Comparison of ENCODE assay signal across 9 mouse cellular contexts in the genomic region with DNA sequence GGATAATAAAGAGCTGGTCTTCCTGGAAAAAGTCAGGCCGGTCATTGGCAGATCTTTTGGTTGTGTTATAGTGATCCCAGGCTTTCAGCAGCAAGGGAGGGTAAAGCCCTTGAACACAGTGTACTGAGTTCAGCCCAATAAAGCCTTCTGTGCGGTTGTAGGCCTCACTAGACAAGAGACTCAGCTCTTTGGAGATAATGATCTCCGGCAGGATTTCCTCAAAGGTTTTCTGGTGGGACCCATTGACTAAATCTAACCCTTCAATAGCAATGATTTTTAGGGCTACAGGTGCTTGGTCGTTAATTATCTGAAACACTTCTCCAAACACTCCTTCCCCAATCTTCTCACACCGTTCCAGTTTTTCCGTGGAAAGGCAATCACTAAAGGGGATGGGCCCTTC. TPM values are rescaled to one million over a fixed set of nuclear protein-coding genes. Genes with fewer than 3 reads are reported as not detected.
DNase-seq lines count a peak whose midpoint lies in the region; ATAC-seq and TF ChIP-seq lines count a peak whose summit lies in the region.
"Had no signal": no experiment of that assay in that cellular context is flagged by ENCODE, and none has a peak within 500 bp of the region (broad histone marks: within the 10 kb centered on the region; RNA-seq: fewer than 3 reads in every experiment).

No protein-coding gene starts in this region.

- ATAC-seq in heart, embryonic 16.5 days (replicated peaks; ENCODE audit: extremely low read depth, insufficient read depth, low FRiP score) = no peak
- ATAC-seq in forebrain, postnatal 0 days = no peak

- no peaks in the 10 kb centered on the region for H3K27me3 ChIP-seq in heart, embryonic 16.5 days (ENCODE audit: control insufficient read depth, insufficient read depth, low read length)
- no peaks in the 10 kb centered on the region for H3K27me3 ChIP-seq in forebrain, postnatal 0 days (ENCODE audit: insufficient read depth, low read length)
- H3K27me3 ChIP-seq: Patski had no signal

- peaks cover 7% of the 10 kb centered on the region; the same call in 1 of the 2 replicates for H3K36me3 ChIP-seq in heart, embryonic 16.5 days (ENCODE audit: control insufficient read depth, insufficient read depth)
- H3K36me3 ChIP-seq in ES-E14 (ENCODE audit: control insufficient read depth, insufficient read depth, low read length, poor library complexity, severe bottlenecking) (peaks cover 17% of the 10 kb centered on the region), macrophage (ENCODE audit: inconsistent target) (no peaks in the 10 kb centered on the region)
- no peaks in the 10 kb centered on the region for H3K36me3 ChIP-seq in forebrain, postnatal 0 days (ENCODE audit: insufficient read depth)

- in situ Hi-C loops in ES-E14 (cut with MboI; ENCODE audit: low sequenced_read_pairs in 2 of 2, unreplicated experiment in 2 of 2) = no loop called here

- WGBS in heart, embryonic 16.5 days = 59% methylated on average over 6 of the region's 6 CpGs
- 84% methylated on average over 6 of the region's 6 CpGs for WGBS in forebrain, postnatal 0 days
- 26% methylated on average over 6 of the region's 6 CpGs for WGBS in macrophage (ENCODE audit: missing documents)

- TF ChIP-seq CTCF in forebrain, postnatal 0 days (IDR thresholded peaks at IDR 0.05; ENCODE audit: low read depth) = no peak

- H3K9me3 ChIP-seq in heart, embryonic 16.5 days (replicated peaks; ENCODE audit: control insufficient read depth, low read length) = no peaks in the 10 kb centered on the region
- H3K9me3 ChIP-seq in ES-E14 (ENCODE audit: control insufficient read depth, insufficient read depth, low read depth, low read length) = no peaks in the 10 kb centered on the region
- H3K9me3 ChIP-seq in forebrain, postnatal 0 days (ENCODE audit: low read length) = no peaks in the 10 kb centered on the region

- no peak for DNase-seq in heart, adult 8-10 months (ENCODE audit: low spot score)
- DNase-seq in ES-E14 (ENCODE audit: low read depth, low spot score) = no peak
- no peak for DNase-seq in forebrain, postnatal 0 days
- no peak for DNase-seq in right cerebral cortex, postnatal 10 days (ENCODE audit: low spot score in 2 of 2)
- no peak for DNase-seq in adrenal gland, adult 8-10 months
- DNase-seq in c-Kit-positive CD71-positive TER-119-positive erythroid progenitor cells, embryonic 14.5 days (ENCODE audit: low spot score) = no peak

- H3K27ac ChIP-seq in heart, embryonic 16.5 days (ENCODE audit: low read length) = no peak overlapping the region
- no peak overlapping the region for H3K27ac ChIP-seq in ES-E14 (ENCODE audit: insufficient read depth, low read depth, low read length, poor library complexity, severe bottlenecking)
- H3K27ac ChIP-seq in forebrain, postnatal 0 days (ENCODE audit: low read depth, low read length) = no peak overlapping the region
- H3K27ac ChIP-seq in macrophage = peak overlapping the region; percentile 58

- H3K4me3 ChIP-seq in heart, embryonic 16.5 days (ENCODE audit: low read length) = peak overlapping the region; percentile 79
- H3K4me3 ChIP-seq in ES-E14 (ENCODE audit: insufficient read depth in 1 of 2, low read depth in 1 of 2, low read length in 2 of 2, poor library complexity in 1 of 2, severe bottlenecking in 1 of 2) = peak overlapping the region; percentile 78 to 97
- H3K4me3 ChIP-seq in forebrain, postnatal 0 days (ENCODE audit: low read depth, low read length) = no peak overlapping the region
- peak overlapping the region; percentile 70 for H3K4me3 ChIP-seq in macrophage (ENCODE audit: inconsistent target)

- peaks cover 26% of the 10 kb centered on the region for H3K4me1 ChIP-seq in heart, embryonic 16.5 days (ENCODE audit: control insufficient read depth, insufficient read depth, low read length)
- H3K4me1 ChIP-seq in ES-E14 (ENCODE audit: control insufficient read depth in 2 of 2, insufficient read depth in 2 of 2, low read length in 2 of 2, poor library complexity in 1 of 2) = peaks cover 1 to 19% of the 10 kb centered on the region in 2 experiments; a peak in 2 of 4 replicates
- H3K4me1 ChIP-seq in forebrain, postnatal 0 days (ENCODE audit: insufficient read depth) = no peaks in the 10 kb centered on the region

- H3K9ac ChIP-seq in heart, embryonic 16.5 days (ENCODE audit: low read length) = peak overlapping the region; percentile 82
- peak overlapping the region; percentile 98; the same call in 1 of the 2 replicates for H3K9ac ChIP-seq in ES-E14 (ENCODE audit: insufficient read depth, low read depth, low read length, poor library complexity, severe bottlenecking)
- no peak overlapping the region for H3K9ac ChIP-seq in forebrain, postnatal 0 days

- H3K4me2 ChIP-seq in heart, embryonic 16.5 days (ENCODE audit: low read depth, low read length) = peak overlapping the region; percentile 81
- H3K4me2 ChIP-seq in forebrain, postnatal 0 days (ENCODE audit: low read depth) = 0 out of 2 replicates have a peak overlapping the region, but pooled peaks have one; percentile 77

- H3K79me2 ChIP-seq in macrophage (ENCODE audit: inconsistent target) = peaks cover 60% of the 10 kb centered on the region

RNA-seq across cellular contexts. Expression of a gene that starts 1.5 kb away (rescaled TPM):
- polyA plus RNA-seq in heart, embryonic 16.5 days (2015; fragmentation: Nextera tagmentation; extraction: Ambion mirVana) = 12.0 and 13.6 TPM in 2 replicates
- under 1 TPM; 0.08 to 0.37 (median 0.14) TPM for total RNA-seq in heart, adult 8-10 months (2022)
- 19.7 and 25.5 TPM in 2 replicates for total RNA-seq in ES-E14 (2012; rRNA removed)
- 0.85 and 2.0 TPM in 2 replicates for total RNA-seq in forebrain, postnatal 0 days (2014; rRNA removed)
- 2.3 and 2.4 TPM in 2 replicates for polyA plus RNA-seq in forebrain, postnatal 0 days (2015; fragmentation: Nextera tagmentation; extraction: Ambion mirVana)
- total RNA-seq in macrophage (2018; cell fraction: chromatin; rRNA removed) = 10 to 100 TPM in 5 of 26 experiments, 1 to 10 TPM in 19, under 1 TPM in 2; 0.87 to 14.6 (median 3.9) TPM
- total RNA-seq in macrophage (2018; cell fraction: cytosol; rRNA removed) = 1 to 10 TPM in 24 of 26 experiments, under 1 TPM in 2; 0.51 to 5.1 (median 2.8) TPM
- 10 to 100 TPM in 5 of 26 experiments, 1 to 10 TPM in 19, under 1 TPM in 2; 0.76 to 14.7 (median 4.2) TPM for total RNA-seq in macrophage (2018; cell fraction: nucleus; rRNA removed)
- 3.7 to 6.3 TPM (median 4.0 TPM) in 3 replicates for polyA plus RNA-seq in macrophage (2018)
- under 1 TPM; 0.26 to 0.71 (median 0.49) TPM for total RNA-seq in adrenal gland, adult 8-10 months (2022)

RNA-seq across cellular contexts. Expression of a gene that starts 23.6 kb away (rescaled TPM):
- 2.2 and 2.9 TPM in 2 replicates for polyA plus RNA-seq in heart, embryonic 16.5 days (2015; fragmentation: Nextera tagmentation; extraction: Ambion mirVana)
- 10 to 100 TPM; 14.2 to 19.7 (median 16.6) TPM for total RNA-seq in heart, adult 8-10 months (2022)
- total RNA-seq in ES-E14 (2012; rRNA removed) = 1.7 and 1.9 TPM in 2 replicates
- total RNA-seq in forebrain, postnatal 0 days (2014; rRNA removed) = 0.46 and 0.57 TPM in 2 replicates
- 0.69 TPM in 2 replicates for polyA plus RNA-seq in forebrain, postnatal 0 days (2015; fragmentation: Nextera tagmentation; extraction: Ambion mirVana)
- 1 to 10 TPM in 4 of 26 experiments, under 1 TPM in 9, not detected in 13; 0.25 to 1.3 (median 0.68) TPM for total RNA-seq in macrophage (2018; cell fraction: chromatin; rRNA removed)
- total RNA-seq in macrophage (2018; cell fraction: cytosol; rRNA removed) = under 1 TPM in 23 of 26 experiments, not detected in 3; 0.06 to 0.53 (median 0.14) TPM
- 1 to 10 TPM in 3 of 26 experiments, under 1 TPM in 19, not detected in 4; 0.25 to 1.8 (median 0.70) TPM for total RNA-seq in macrophage (2018; cell fraction: nucleus; rRNA removed)
- 0.08 to 0.42 TPM in 2 of 3 replicates, not detected in the other for polyA plus RNA-seq in macrophage (2018)
- total RNA-seq in adrenal gland, adult 8-10 months (2022) = 1 to 10 TPM; 2.2 to 5.2 (median 2.6) TPM

RNA-seq across cellular contexts. Expression of a gene that starts 40.2 kb away (rescaled TPM):
- polyA plus RNA-seq in heart, embryonic 16.5 days (2015; fragmentation: Nextera tagmentation; extraction: Ambion mirVana) = 105 and 113 TPM in 2 replicates
- 10 to 100 TPM; 80.9 to 93.8 (median 89.9) TPM for total RNA-seq in heart, adult 8-10 months (2022)
- 80.7 and 95.4 TPM in 2 replicates for total RNA-seq in ES-E14 (2012; rRNA removed)
- 127 and 153 TPM in 2 replicates for total RNA-seq in forebrain, postnatal 0 days (2014; rRNA removed)
- polyA plus RNA-seq in forebrain, postnatal 0 days (2015; fragmentation: Nextera tagmentation; extraction: Ambion mirVana) = 182 and 219 TPM in 2 replicates
- 10 to 100 TPM in 4 of 26 experiments, 1 to 10 TPM in 22; 2.5 to 11.7 (median 7.7) TPM for total RNA-seq in macrophage (2018; cell fraction: chromatin; rRNA removed)
- 10 to 100 TPM; 27.5 to 39.7 (median 34.7) TPM for total RNA-seq in macrophage (2018; cell fraction: cytosol; rRNA removed)
- total RNA-seq in macrophage (2018; cell fraction: nucleus; rRNA removed) = 10 to 100 TPM in 24 of 26 experiments, 1 to 10 TPM in 2; 7.9 to 32.0 (median 16.5) TPM
- polyA plus RNA-seq in macrophage (2018) = 17.6 to 52.2 TPM (median 32.5 TPM) in 3 replicates
- total RNA-seq in adrenal gland, adult 8-10 months (2022) = 10 to 100 TPM; 47.4 to 77.6 (median 63.9) TPM

RNA-seq across cellular contexts. Expression of a gene that starts 40.3 kb away (rescaled TPM):
- polyA plus RNA-seq in heart, embryonic 16.5 days (2015; fragmentation: Nextera tagmentation; extraction: Ambion mirVana) = 237 and 257 TPM in 2 replicates
- total RNA-seq in heart, adult 8-10 months (2022) = 10 to 100 TPM; 36.7 to 52.6 (median 46.8) TPM
- 18.4 and 55.0 TPM in 2 replicates for total RNA-seq in ES-E14 (2012; rRNA removed)
- total RNA-seq in forebrain, postnatal 0 days (2014; rRNA removed) = 52.2 and 59.5 TPM in 2 replicates
- 122 and 137 TPM in 2 replicates for polyA plus RNA-seq in forebrain, postnatal 0 days (2015; fragmentation: Nextera tagmentation; extraction: Ambion mirVana)
- total RNA-seq in macrophage (2018; cell fraction: chromatin; rRNA removed) = 10 to 100 TPM in 20 of 26 experiments, 1 to 10 TPM in 6; 2.8 to 30.3 (median 13.4) TPM
- total RNA-seq in macrophage (2018; cell fraction: cytosol; rRNA removed) = 10 to 100 TPM; 23.9 to 50.8 (median 36.4) TPM
- 10 to 100 TPM in 21 of 26 experiments, 1 to 10 TPM in 5; 7.3 to 26.7 (median 16.3) TPM for total RNA-seq in macrophage (2018; cell fraction: nucleus; rRNA removed)
- polyA plus RNA-seq in macrophage (2018) = 31.5 to 54.1 TPM (median 45.7 TPM) in 3 replicates
- 100 to 1,000 TPM in 1 of 4 experiments, 10 to 100 TPM in 3; 61.0 to 105 (median 84.6) TPM for total RNA-seq in adrenal gland, adult 8-10 months (2022)

RNA-seq across cellular contexts. Expression of a gene that starts 46.2 kb away (rescaled TPM):
- 1.4 and 2.2 TPM in 2 replicates for polyA plus RNA-seq in heart, embryonic 16.5 days (2015; fragmentation: Nextera tagmentation; extraction: Ambion mirVana)
- under 1 TPM in 2 of 4 experiments, not detected in 2; 0.22 to 0.38 TPM for total RNA-seq in heart, adult 8-10 months (2022)
- total RNA-seq in ES-E14 (2012; rRNA removed) = 0.45 and 0.85 TPM in 2 replicates
- total RNA-seq in forebrain, postnatal 0 days (2014; rRNA removed) = 0.08 and 0.24 TPM in 2 replicates
- polyA plus RNA-seq in forebrain, postnatal 0 days (2015; fragmentation: Nextera tagmentation; extraction: Ambion mirVana) = 0.20 and 0.21 TPM in 2 replicates
- under 1 TPM in 12 of 26 experiments, not detected in 14; 0.20 to 0.66 (median 0.31) TPM for total RNA-seq in macrophage (2018; cell fraction: chromatin; rRNA removed)
- total RNA-seq in macrophage (2018; cell fraction: cytosol; rRNA removed) = under 1 TPM in 22 of 26 experiments, not detected in 4; 0.03 to 0.21 (median 0.09) TPM
- total RNA-seq in macrophage (2018; cell fraction: nucleus; rRNA removed) = under 1 TPM in 17 of 26 experiments, not detected in 9; 0.12 to 0.34 (median 0.20) TPM
- polyA plus RNA-seq in macrophage (2018) = 0.04 to 0.10 TPM in 2 of 3 replicates, not detected in the other
- total RNA-seq in adrenal gland, adult 8-10 months (2022) = under 1 TPM; 0.49 to 0.91 (median 0.60) TPM
